Mouse (Mus musculus) stomach, adult 2 months (tissue): ENCODE data around the gene Gm10340. TPM values are rescaled to one million over a fixed set of nuclear protein-coding genes. Genes with fewer than 3 reads are reported as not detected.

ENCODE experiments used
- polyA plus RNA-seq: library from polyadenylated mRNA; depleted of rRNA; stranded (reverse); fragments of >200 nt; gene quantifications from 2 replicates; pipeline ENCODE4 v1.2.3, GENCODE M21; 2012; rRNA removed

The Gm10340 gene
- not detected in 2 replicates for polyA plus RNA-seq

GRCm38 (mm10) chr14:3133697-3134096, at the start of gene Gm10340:
Gene Gm10340, plus strand, starts transcription at chr14:3133997.

GRCm38 (mm10) chr14:3187955-3188354, 54.2 kb downstream of the Gm10340 start, which contains the start of gene Gm5795:
Gene Gm5795, plus strand, starts transcription at chr14:3188255.

Other genes with a start within 250 kb of the Gm10340 start
- gene Gm2888, start 104.0 kb upstream of the Gm10340 start, polyA plus RNA-seq: not detected in 2 replicates
- gene Gm2897, start 84.7 kb upstream of the Gm10340 start, polyA plus RNA-seq: not detected in 2 replicates
- not detected in 2 replicates for gene Gm5795, start 54.3 kb downstream of the Gm10340 start, polyA plus RNA-seq
- gene D830030K20Rik, start 74.5 kb downstream of the Gm10340 start, polyA plus RNA-seq: 0.05 TPM in 1 of 2 replicates, not detected in the other
- not detected in 2 replicates for gene Gm2956, start 198.6 kb downstream of the Gm10340 start, polyA plus RNA-seq